Mouse (Mus musculus) forebrain, embryonic 14.5 days (tissue): ENCODE results near the gene Tfeb. TPM values are rescaled to one million over a fixed set of nuclear protein-coding genes. Genes with fewer than 3 reads are reported as not detected.

Source experiments
- ATAC-seq: fragments of 200-750 bp; cut with Nextera tagmentation; 2 replicates; pipeline ENCODE4 v1.8.0; 2017; ENCODE audit warnings: mild to moderate bottlenecking, moderate library complexity
- DNase-seq: peaks from one replicate; pipeline ENCODE4 v3.0.0-alpha.2; 2015; ENCODE audit warnings: low spot score
- H3K27ac ChIP-seq: fragments of 300-500 bp; sonication (generic); 2 replicates; pipeline ENCODE4 v1.5.1; 2014; ENCODE audit warnings: low read depth, mild to moderate bottlenecking, control low read depth, low read length, moderate library complexity
- H3K27me3 ChIP-seq: fragments of 300-500 bp; sonication (generic); replicated peaks from 2 replicates; pipeline ENCODE4 v1.6.1; 2014; ENCODE audit warnings: low read length, control low read depth, mixed read lengths; ENCODE audit not compliant: control insufficient read depth, insufficient read depth
- H3K36me3 ChIP-seq: fragments of 300-500 bp; sonication (generic); 2 replicates; pipeline ENCODE4 v1.6.1; 2014; ENCODE audit warnings: low read length, control low read depth; ENCODE audit not compliant: control insufficient read depth, insufficient read depth
- H3K4me1 ChIP-seq: fragments of 300-500 bp; sonication (generic); 2 replicates; pipeline ENCODE4 v1.6.1; 2014; ENCODE audit warnings: antibody characterized with exemption, low read length, control low read depth; ENCODE audit not compliant: control insufficient read depth, insufficient read depth
- H3K4me2 ChIP-seq: fragments of 300-500 bp; sonication (generic); 2 replicates; pipeline ENCODE4 v1.6.1; 2014; ENCODE audit warnings: mild to moderate bottlenecking, control low read depth, low read length
- H3K4me3 ChIP-seq: fragments of 300-500 bp; sonication (generic); 2 replicates; pipeline ENCODE4 v1.5.1; 2014; ENCODE audit warnings: low read depth, low read length, control low read depth
- H3K9ac ChIP-seq: fragments of 300-500 bp; sonication (generic); 2 replicates; pipeline ENCODE4 v1.6.1; 2014; ENCODE audit warnings: mild to moderate bottlenecking, low read length, control low read depth, moderate library complexity
- H3K9me3 ChIP-seq: fragments of 300-500 bp; sonication (generic); replicated peaks from 2 replicates; pipeline ENCODE4 v1.6.1; 2016; ENCODE audit warnings: low read length, control low read depth, mixed read lengths; ENCODE audit not compliant: control insufficient read depth
- WGBS: fragments of 180-500 bp; shearing (Covaris S2); extraction: QIAGEN DNeasy Blood & Tissue Kit; methylation state at CpG from one replicate; pipeline ENCODE4 v1.1.7; 2014; 5-methylcytosine and 5-hydroxymethylcytosine counted together
- polyA plus RNA-seq: library from polyadenylated mRNA; unstranded; fragments of >200 nt; fragmentation: Nextera tagmentation; extraction: Ambion mirVana; gene quantifications from 2 replicates; pipeline ENCODE4 v1.2.1, GENCODE M21; 2014

The Tfeb gene
- polyA plus RNA-seq, 1 experiment from 2014 or later = 2.4 TPM

- 46% methylated on average over 8 of the region's 8 CpGs for WGBS
- Histone ChIP-seq H3K4me1 (no peaks in the 10 kb centered on the region), H3K4me3 (no peak overlapping the region), H3K4me2 (no peak overlapping the region), H3K36me3 (no peaks in the 10 kb centered on the region), H3K27ac (no peak overlapping the region), H3K27me3 (no peaks in the 10 kb centered on the region), H3K9me3 (no peaks in the 10 kb centered on the region), H3K9ac (no peak overlapping the region)
- no peak for DNase-seq
- ATAC-seq = no peak
Observed at GRCm38 (mm10) chr17:47787632-47788031, 50.8 kb downstream of the Tfeb start.

- Histone ChIP-seq H3K36me3 (no peaks in the 10 kb centered on the region), H3K4me3 (no peak overlapping the region), H3K27ac (no peak overlapping the region), H3K9me3 (no peaks in the 10 kb centered on the region), H3K4me2 (no peak overlapping the region), H3K9ac (no peak overlapping the region), H3K27me3 (no peaks in the 10 kb centered on the region), H3K4me1 (no peaks in the 10 kb centered on the region)
- ATAC-seq (no peak), DNase-seq (no peak)
- 4% methylated on average over 4 of the region's 4 CpGs for WGBS
Observed at GRCm38 (mm10) chr17:47788306-47788705, 51.5 kb downstream of the Tfeb start.

GRCm38 (mm10) chr17:47788996-47789395 is 52.2 kb downstream of the Tfeb start:
- no peak for ATAC-seq
- DNase-seq = peak; percentile 52
- Histone ChIP-seq H3K4me2 (no peak overlapping the region), H3K9me3 (no peaks in the 10 kb centered on the region), H3K9ac (no peak overlapping the region), H3K4me1 (no peaks in the 10 kb centered on the region), H3K27ac (no peak overlapping the region), H3K4me3 (no peak overlapping the region), H3K27me3 (no peaks in the 10 kb centered on the region), H3K36me3 (no peaks in the 10 kb centered on the region)
- 62% methylated on average over 6 of the region's 6 CpGs for WGBS

GRCm38 (mm10) chr17:47792098-47792863 is 55.5 kb downstream of the Tfeb start:
- peak; percentile 53 for ATAC-seq
- Histone ChIP-seq H3K36me3 (no peaks in the 10 kb centered on the region), H3K27me3 (no peaks in the 10 kb centered on the region), H3K4me2 (no peak overlapping the region), H3K4me3 (no peak overlapping the region), H3K9ac (0 out of 2 replicates have a peak overlapping the region, but pooled peaks have one; percentile 0), H3K27ac (no peak overlapping the region), H3K4me1 (no peaks in the 10 kb centered on the region), H3K9me3 (no peaks in the 10 kb centered on the region)
- 18% methylated on average over 15 of the region's 15 CpGs for WGBS
- DNase-seq = peak; percentile 81

GRCm38 (mm10) chr17:47793377-47793776 is 56.5 kb downstream of the Tfeb start:
- Histone ChIP-seq H3K9me3 (no peaks in the 10 kb centered on the region), H3K27me3 (no peaks in the 10 kb centered on the region), H3K9ac (no peak overlapping the region), H3K4me1 (no peaks in the 10 kb centered on the region), H3K27ac (no peak overlapping the region), H3K36me3 (no peaks in the 10 kb centered on the region), H3K4me3 (no peak overlapping the region), H3K4me2 (no peak overlapping the region)
- 10% methylated on average over 9 of the region's 9 CpGs for WGBS
- ATAC-seq (peak; percentile 77), DNase-seq (peak; percentile 79)

- Histone ChIP-seq H3K27ac (no peak overlapping the region), H3K4me2 (no peak overlapping the region), H3K27me3 (no peaks in the 10 kb centered on the region), H3K9me3 (no peaks in the 10 kb centered on the region), H3K4me1 (no peaks in the 10 kb centered on the region), H3K4me3 (no peak overlapping the region), H3K9ac (no peak overlapping the region), H3K36me3 (no peaks in the 10 kb centered on the region)
- ATAC-seq (no peak), DNase-seq (peak; percentile 52)
- 41% methylated on average over 3 of the region's 3 CpGs for WGBS
Observed at GRCm38 (mm10) chr17:47795446-47795845, 58.6 kb downstream of the Tfeb start.

- no peak overlapping the region for H3K9ac ChIP-seq
- no peaks in the 10 kb centered on the region for H3K27me3 ChIP-seq
- no peak overlapping the region for H3K4me3 ChIP-seq
- no peaks in the 10 kb centered on the region for H3K9me3 ChIP-seq
- H3K4me2 ChIP-seq = no peak overlapping the region
- no peak overlapping the region for H3K27ac ChIP-seq
- no peaks in the 10 kb centered on the region for H3K4me1 ChIP-seq
- DNase-seq (peak; percentile 54), ATAC-seq (peak; percentile 13; the same call in 1 of the 2 replicates)
- 44% methylated on average over 16 of the region's 16 CpGs for WGBS
- no peaks in the 10 kb centered on the region for H3K36me3 ChIP-seq
Observed at GRCm38 (mm10) chr17:47796156-47796816, 59.5 kb downstream of the Tfeb start.

- no peak overlapping the region for H3K4me3 ChIP-seq
- no peaks in the 10 kb centered on the region for H3K27me3 ChIP-seq
- H3K36me3 ChIP-seq = no peaks in the 10 kb centered on the region
- no peaks in the 10 kb centered on the region for H3K4me1 ChIP-seq
- WGBS = 78% methylated on average over 4 of the region's 4 CpGs
- DNase-seq (no peak), ATAC-seq (no peak)
- no peak overlapping the region for H3K27ac ChIP-seq
- no peaks in the 10 kb centered on the region for H3K9me3 ChIP-seq
- H3K4me2 ChIP-seq = no peak overlapping the region
- no peak overlapping the region for H3K9ac ChIP-seq
Observed at GRCm38 (mm10) chr17:47796968-47797367, 60.1 kb downstream of the Tfeb start.

GRCm38 (mm10) chr17:47797383-47797782 is 60.6 kb downstream of the Tfeb start:
- ATAC-seq (no peak), DNase-seq (no peak)
- Histone ChIP-seq H3K27me3 (no peaks in the 10 kb centered on the region), H3K4me3 (no peak overlapping the region), H3K4me1 (no peaks in the 10 kb centered on the region), H3K27ac (no peak overlapping the region), H3K9ac (no peak overlapping the region), H3K4me2 (no peak overlapping the region), H3K36me3 (no peaks in the 10 kb centered on the region), H3K9me3 (no peaks in the 10 kb centered on the region)
- 85% methylated on average over 9 of the region's 9 CpGs for WGBS
